Mouse (Mus musculus) lung, embryonic 14.5 days (tissue): ENCODE results near the gene Psmb10. TPM values are rescaled to one million over a fixed set of nuclear protein-coding genes. Genes with fewer than 3 reads are reported as not detected.
A peak's percentile ranks its signal among the peaks of the same experiment; 100 is the strongest.

Experiments used
- ATAC-seq: fragments of 200-750 bp; cut with Nextera tagmentation; 2 replicates; pipeline ENCODE4 v1.8.0; 2017; ENCODE audit warnings: mild to moderate bottlenecking, moderate TSS enrichment, moderate library complexity; ENCODE audit not compliant: insufficient read depth
- DNase-seq: peaks from one replicate; pipeline ENCODE4 v3.0.0-alpha.2; 2015
- H3K27ac ChIP-seq: fragments of 300-500 bp; sonication (generic); 2 replicates; pipeline ENCODE4 v1.5.1; 2014; ENCODE audit warnings: low read depth, mild to moderate bottlenecking, moderate library complexity
- H3K27me3 ChIP-seq: fragments of 300-500 bp; sonication (generic); 2 replicates; pipeline ENCODE4 v1.6.1; 2014; ENCODE audit warnings: low read length, control low read depth; ENCODE audit not compliant: insufficient read depth
- H3K36me3 ChIP-seq: fragments of 300-500 bp; sonication (generic); 2 replicates; pipeline ENCODE4 v1.6.1; 2014; ENCODE audit warnings: control low read depth; ENCODE audit not compliant: insufficient read depth
- H3K4me1 ChIP-seq: fragments of 300-500 bp; sonication (generic); 2 replicates; pipeline ENCODE4 v1.6.1; 2014; ENCODE audit warnings: antibody characterized with exemption, control low read depth; ENCODE audit not compliant: insufficient read depth
- H3K4me2 ChIP-seq: fragments of 300-500 bp; sonication (generic); 2 replicates; pipeline ENCODE4 v1.6.1; 2014; ENCODE audit warnings: mild to moderate bottlenecking
- H3K4me3 ChIP-seq: fragments of 300-500 bp; sonication (generic); 2 replicates; pipeline ENCODE4 v1.5.1; 2014; ENCODE audit warnings: low read depth, low read length
- H3K9ac ChIP-seq: fragments of 300-500 bp; sonication (generic); 2 replicates; pipeline ENCODE4 v1.6.1; 2014
- H3K9me3 ChIP-seq: fragments of 300-500 bp; sonication (generic); 2 replicates; pipeline ENCODE4 v1.6.1; 2016; ENCODE audit warnings: low read depth, low read length, control low read depth
- CTCF ChIP-seq: IDR thresholded peaks from 2 replicates; pipeline ENCODE4 v1.5.1; 2016; ENCODE audit warnings: antibody characterized with exemption, low read depth
- WGBS: fragments of 180-500 bp; shearing (Covaris S2); extraction: QIAGEN DNeasy Blood & Tissue Kit; methylation state at CpG from one replicate; pipeline ENCODE4 v1.1.7; 2014; 5-methylcytosine and 5-hydroxymethylcytosine counted together
- polyA plus RNA-seq: library from polyadenylated mRNA; unstranded; fragments of >200 nt; fragmentation: Nextera tagmentation; extraction: Ambion mirVana; gene quantifications from 2 replicates; pipeline ENCODE4 v1.2.1, GENCODE M21; 2014

Psmb10 gene
- polyA plus RNA-seq, 1 experiment from 2014 or later: 33.6 TPM

DNA sequence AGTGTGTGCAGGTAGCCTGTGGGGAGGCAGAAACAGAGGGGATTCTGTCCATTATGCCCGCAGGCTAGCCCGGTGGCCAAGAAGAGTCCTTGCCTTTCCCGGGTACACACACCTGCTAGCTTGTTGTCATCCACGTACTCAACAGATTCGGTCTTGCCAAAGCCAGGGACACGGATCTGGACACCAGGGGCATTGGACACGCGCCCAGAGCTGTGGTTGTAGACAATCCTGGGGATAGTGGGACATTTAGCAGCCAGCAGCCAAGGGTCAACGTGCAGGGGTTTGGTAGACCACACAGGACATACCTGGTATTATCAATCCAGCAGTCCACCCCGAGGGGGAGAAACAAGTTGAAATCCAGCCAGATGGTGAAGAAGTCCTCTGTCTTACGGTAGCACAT lies 3.8 kb upstream of the Psmb10 start:
- WGBS: 90% methylated on average over 11 of the region's 11 CpGs
- TF ChIP-seq CTCF: no peak
- DNase-seq (no peak), ATAC-seq (no peak)
- H3K9ac ChIP-seq: no peak overlapping the region
- no peak overlapping the region for H3K4me2 ChIP-seq
- no peak overlapping the region for H3K27ac ChIP-seq
- H3K9me3 ChIP-seq: no peaks in the 10 kb centered on the region
- H3K4me3 ChIP-seq: no peak overlapping the region
- H3K36me3 ChIP-seq: peaks cover 57% of the 10 kb centered on the region
- H3K4me1 ChIP-seq: no peaks in the 10 kb centered on the region
- no peaks in the 10 kb centered on the region for H3K27me3 ChIP-seq

DNA sequence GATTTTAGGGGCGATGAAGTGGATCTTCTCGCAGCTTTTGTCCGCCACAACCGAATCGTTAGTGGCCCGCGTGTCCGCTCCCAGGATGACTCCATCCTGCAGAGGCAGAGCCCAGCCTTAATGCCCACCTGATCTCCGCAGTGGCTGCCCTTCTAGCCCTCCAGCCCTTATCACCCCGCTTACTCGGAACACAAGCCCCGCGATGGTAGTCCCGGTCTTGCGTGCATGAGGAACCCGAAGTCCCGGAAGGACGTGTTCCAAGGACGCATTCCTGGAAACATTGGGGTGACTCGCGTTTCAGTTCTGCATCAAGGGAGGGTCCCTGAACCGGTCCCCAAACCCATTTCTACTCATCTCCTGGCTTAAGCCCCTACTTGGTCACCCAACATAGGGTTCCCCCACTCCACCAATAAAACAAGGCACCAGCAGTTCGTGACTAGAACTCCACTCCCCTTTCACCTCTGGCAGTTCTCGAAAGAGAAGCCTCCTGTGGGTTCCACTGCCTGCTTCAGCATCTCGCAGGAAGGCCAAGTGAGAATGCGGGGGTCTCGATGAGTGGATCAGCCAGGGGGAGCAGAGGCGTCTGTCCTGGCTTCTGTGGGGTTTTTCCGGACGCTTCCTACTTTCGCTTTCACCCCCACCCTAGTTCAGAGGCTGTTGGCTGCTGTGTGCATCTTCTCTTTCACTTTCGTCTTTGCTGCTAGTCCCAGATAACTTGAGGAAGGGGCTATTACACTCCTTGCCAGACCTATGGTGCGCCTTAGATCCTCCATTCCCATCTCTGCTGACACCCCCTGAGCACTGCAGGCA lies 543 bp downstream of the Psmb10 start:
- no peaks in the 10 kb centered on the region for H3K9me3 ChIP-seq
- H3K4me2 ChIP-seq: peak overlapping the region; percentile 96
- DNase-seq (peak; percentile 55), ATAC-seq (peak; percentile 42)
- H3K9ac ChIP-seq: peak overlapping the region; percentile 75
- H3K4me3 ChIP-seq: peak overlapping the region; percentile 70
- 2% methylated on average over 33 of the region's 33 CpGs for WGBS
- peaks cover 5% of the 10 kb centered on the region; the same call in 1 of the 2 replicates for H3K4me1 ChIP-seq
- peak overlapping the region; percentile 69 for H3K27ac ChIP-seq
- no peak for TF ChIP-seq CTCF
- peaks cover 14% of the 10 kb centered on the region for H3K36me3 ChIP-seq
- no peaks in the 10 kb centered on the region for H3K27me3 ChIP-seq

GRCm38 (mm10) chr8:105936866-105937475 lies 1.3 kb downstream of the Psmb10 start:
- WGBS: under 1% methylated on average over 30 of the region's 30 CpGs
- DNase-seq: peak; percentile 94
- Histone ChIP-seq H3K9ac (peak overlapping the region; percentile 75), H3K4me3 (peak overlapping the region; percentile 70), H3K4me1 (peaks cover 5% of the 10 kb centered on the region; the same call in 1 of the 2 replicates), H3K27me3 (no peaks in the 10 kb centered on the region), H3K27ac (peak overlapping the region; percentile 69), H3K36me3 (peaks cover 12% of the 10 kb centered on the region; the same call in 1 of the 2 replicates), H3K4me2 (peak overlapping the region; percentile 96), H3K9me3 (no peaks in the 10 kb centered on the region)
- no peak for TF ChIP-seq CTCF
- peak; percentile 86 for ATAC-seq

- peaks cover 19% of the 10 kb centered on the region; the same call in 1 of the 2 replicates for H3K36me3 ChIP-seq
- H3K4me2 ChIP-seq: peak overlapping the region; percentile 96
- peaks cover 5% of the 10 kb centered on the region; the same call in 1 of the 2 replicates for H3K4me1 ChIP-seq
- WGBS: 23% methylated on average over 7 of the region's 7 CpGs
- ATAC-seq: no peak
- peak overlapping the region; percentile 75 for H3K9ac ChIP-seq
- peak overlapping the region; percentile 70 for H3K4me3 ChIP-seq
- H3K9me3 ChIP-seq: no peaks in the 10 kb centered on the region
- peak overlapping the region; percentile 27; the same call in 1 of the 2 replicates for H3K27ac ChIP-seq
- no peak for DNase-seq
- H3K27me3 ChIP-seq: no peaks in the 10 kb centered on the region
- TF ChIP-seq CTCF: no peak
Measured at GRCm38 (mm10) chr8:105935863-105936603, 2.2 kb downstream of the Psmb10 start.

DNA sequence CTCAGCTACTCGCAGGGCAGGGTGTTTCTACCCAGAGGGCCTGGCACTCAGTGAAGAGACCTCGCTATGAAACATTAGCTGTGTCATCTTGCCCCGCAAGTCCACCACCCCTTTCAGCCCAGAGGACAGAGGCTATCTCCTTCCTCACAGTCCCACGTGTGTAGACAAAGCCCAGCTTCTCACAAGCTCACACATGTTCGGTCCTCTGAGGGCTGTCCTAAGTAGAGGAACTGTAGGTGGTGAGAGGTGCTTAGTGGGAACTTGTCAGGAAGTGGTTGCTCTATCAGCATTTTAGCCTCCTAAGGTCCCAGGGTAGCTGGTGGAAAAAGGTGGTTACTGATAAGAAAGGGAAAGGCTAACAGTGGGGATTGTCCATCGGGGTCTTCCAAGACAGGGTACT lies 3.1 kb downstream of the Psmb10 start:
- Histone ChIP-seq H3K4me1 (peaks cover 5% of the 10 kb centered on the region; the same call in 1 of the 2 replicates), H3K9ac (no peak overlapping the region), H3K4me2 (no peak overlapping the region), H3K27me3 (no peaks in the 10 kb centered on the region), H3K9me3 (no peaks in the 10 kb centered on the region), H3K27ac (no peak overlapping the region), H3K4me3 (no peak overlapping the region), H3K36me3 (peaks cover 26% of the 10 kb centered on the region)
- ATAC-seq: no peak
- WGBS: 64% methylated on average over 6 of the region's 6 CpGs
- DNase-seq: no peak
- no peak for TF ChIP-seq CTCF

DNA sequence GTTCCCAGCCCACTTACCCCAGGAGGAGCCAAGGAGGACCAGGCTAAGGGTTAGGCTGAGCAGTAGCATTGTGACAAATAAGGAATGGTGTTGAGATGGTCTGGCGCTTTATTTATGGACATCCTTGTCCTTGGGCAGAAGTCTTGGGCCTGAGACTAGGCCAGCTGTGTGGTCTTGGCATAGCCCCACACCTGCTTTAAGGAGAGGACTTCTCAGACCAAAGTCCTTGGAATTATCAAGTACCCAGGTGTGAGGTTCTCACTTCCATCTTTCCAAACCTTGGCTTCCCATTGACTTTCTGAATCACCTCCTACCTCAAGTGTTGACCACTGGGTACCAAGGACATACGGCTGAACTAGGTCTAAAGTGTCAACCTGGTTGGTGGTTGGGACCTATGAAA lies 4.5 kb downstream of the Psmb10 start, which contains the start of gene Ctrl:
Ctrl (minus strand) TSS at position 101 of the 400 bp plus-strand sequence.
- Histone ChIP-seq H3K4me1 (peaks cover 5% of the 10 kb centered on the region; the same call in 1 of the 2 replicates), H3K36me3 (peaks cover 32% of the 10 kb centered on the region), H3K4me2 (no peak within 1 kb of the TSS), H3K9me3 (no peaks in the 10 kb centered on the region), H3K4me3 (no peak within 1 kb of the TSS), H3K27me3 (no peaks in the 10 kb centered on the region), H3K9ac (no peak within 1 kb of the TSS), H3K27ac (no peak within 1 kb of the TSS)
- no peak for ATAC-seq
- WGBS: 84% methylated on average over 2 of the region's 2 CpGs
- no peak for DNase-seq
- no peak for TF ChIP-seq CTCF
